Mouse (Mus musculus) olfactory bulb, adult 2 months (tissue): Measurements from ENCODE around the gene Pgrmc2. TPM values are rescaled to one million over a fixed set of nuclear protein-coding genes. Genes with fewer than 3 reads are reported as not detected.

Experiments used
- H3K27ac ChIP-seq: fragments of 200-500 bp; 2 replicates; pipeline ENCODE4 v1.5.1; 2012; ENCODE audit warnings: low read depth, low read length; ENCODE audit not compliant: insufficient read depth
- H3K4me1 ChIP-seq: fragments of 200-500 bp; 2 replicates; pipeline ENCODE4 v1.6.1; 2012; ENCODE audit warnings: low read length; ENCODE audit not compliant: control insufficient read depth, insufficient read depth
- H3K4me3 ChIP-seq: fragments of 200-500 bp; 2 replicates; pipeline ENCODE4 v1.5.1; 2012; ENCODE audit warnings: mild to moderate bottlenecking, low read depth, low read length, moderate library complexity; ENCODE audit not compliant: insufficient read depth
- CTCF ChIP-seq: fragments of 200-500 bp; IDR thresholded peaks from 2 replicates; pipeline ENCODE4 v1.5.1; 2012; ENCODE audit warnings: low read depth, mild to moderate bottlenecking, low read length, moderate library complexity; ENCODE audit not compliant: insufficient read depth
- POLR2A ChIP-seq: fragments of 200-500 bp; IDR thresholded peaks from 2 replicates; pipeline ENCODE4 v1.6.1; 2012; ENCODE audit warnings: mild to moderate bottlenecking, low read depth, low read length, moderate library complexity; ENCODE audit not compliant: insufficient read depth
- WGBS: fragments of 180-500 bp; shearing (Covaris S2); methylation state at CpG from one replicate; pipeline ENCODE4 v1.1.7; 2018; 5-methylcytosine and 5-hydroxymethylcytosine counted together
- polyA plus RNA-seq: library from polyadenylated mRNA; stranded (reverse); fragments of >200 nt; gene quantifications from 2 replicates; pipeline ENCODE4 v1.2.4, GENCODE M21; 2012; ENCODE audit warnings: low replicate concordance; ENCODE audit not compliant: missing spikeins, insufficient read depth, insufficient read length

Pgrmc2 gene
- polyA plus RNA-seq, 1 experiment, result not detected

- WGBS, result 3% methylated on average over 23 of the region's 23 CpGs
- H3K4me1 ChIP-seq, result peaks cover 2% of the 10 kb centered on the region; the same call in 1 of the 2 replicates
- no peak for TF ChIP-seq POLR2A
- no peak for TF ChIP-seq CTCF
- no peak overlapping the region for H3K27ac ChIP-seq
- H3K4me3 ChIP-seq, result peak overlapping the region; percentile 62
These were observed 1.2 kb downstream of the Pgrmc2 start for GRCm38 (mm10) chr3:41081474-41082301.

DNA sequence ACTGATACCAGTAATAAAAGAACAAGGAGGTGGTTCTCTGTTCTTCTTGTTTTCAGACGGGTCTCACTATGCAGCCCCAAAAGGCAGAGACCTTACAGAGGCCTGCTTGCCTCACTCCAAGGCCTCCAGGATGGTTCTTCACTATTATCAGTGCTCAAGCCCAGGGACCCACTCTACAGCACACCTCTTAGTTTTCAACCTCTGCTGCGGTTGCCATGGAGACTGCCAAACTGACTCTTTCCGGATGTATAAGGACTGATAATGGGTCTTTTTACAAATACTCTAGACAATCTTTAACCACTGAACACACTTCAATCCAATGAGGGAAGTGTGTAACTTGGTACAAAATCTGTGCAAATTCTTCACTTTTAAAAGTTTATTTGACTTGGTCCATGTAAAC is 2.1 kb downstream of the Pgrmc2 start:
- Histone ChIP-seq H3K4me3 (no peak overlapping the region), H3K4me1 (peaks cover 2% of the 10 kb centered on the region; the same call in 1 of the 2 replicates), H3K27ac (no peak overlapping the region)
- TF ChIP-seq CTCF (no peak), POLR2A (no peak)
- WGBS, result 40% methylated on average over 3 of the region's 3 CpGs

DNA sequence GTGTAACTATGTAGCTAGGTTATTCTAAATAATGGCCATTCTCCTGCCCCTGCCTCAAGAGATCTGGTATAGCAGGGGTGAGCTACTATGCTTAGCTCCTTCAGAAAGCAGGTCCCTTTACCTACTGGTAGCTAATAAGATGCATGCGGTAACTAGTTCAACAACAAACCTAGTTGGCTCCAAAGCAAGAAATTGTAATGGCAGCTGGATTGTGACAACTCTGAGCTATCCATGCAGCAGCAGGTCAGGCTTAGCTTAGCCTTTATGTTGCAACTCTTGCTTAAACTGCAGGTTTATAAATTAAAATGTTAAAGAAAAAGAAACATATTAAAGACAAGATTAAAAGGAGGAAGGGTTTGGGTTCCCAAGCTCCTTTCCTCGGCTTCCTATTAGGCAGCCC is 4.2 kb downstream of the Pgrmc2 start:
- TF ChIP-seq CTCF (no peak), POLR2A (no peak)
- H3K4me1 ChIP-seq, result peaks cover 2% of the 10 kb centered on the region; the same call in 1 of the 2 replicates
- H3K27ac ChIP-seq, result no peak overlapping the region
- 95% methylated on average over 2 of the region's 2 CpGs for WGBS
- H3K4me3 ChIP-seq, result no peak overlapping the region

DNA sequence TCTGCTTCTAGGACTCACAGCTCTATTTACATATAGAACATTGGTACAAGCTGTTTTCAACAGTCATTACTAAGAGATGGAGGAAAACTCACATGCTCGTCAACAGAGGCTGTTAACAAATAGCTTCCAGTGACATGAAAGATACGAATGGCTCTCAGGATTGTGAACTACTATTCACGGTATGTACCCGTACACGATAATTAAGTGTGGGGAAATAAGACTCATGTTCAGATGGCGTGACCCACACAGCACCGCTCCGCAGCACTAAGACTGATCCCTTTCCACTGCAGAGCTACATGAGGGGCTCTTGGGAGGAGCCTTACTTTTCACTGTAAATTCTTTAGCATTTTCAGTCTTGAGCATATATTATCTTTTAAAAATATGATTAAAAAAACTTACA is 7.5 kb downstream of the Pgrmc2 start:
- Histone ChIP-seq H3K4me1 (no peaks in the 10 kb centered on the region), H3K27ac (no peak overlapping the region), H3K4me3 (no peak overlapping the region)
- WGBS, result 56% methylated on average over 8 of the region's 8 CpGs
- no peak for TF ChIP-seq CTCF
- no peak for TF ChIP-seq POLR2A

GRCm38 (mm10) chr3:41070519-41070918 is 12.3 kb downstream of the Pgrmc2 start:
- no peak for TF ChIP-seq POLR2A
- no peak for TF ChIP-seq CTCF
- Histone ChIP-seq H3K4me3 (no peak overlapping the region), H3K27ac (no peak overlapping the region), H3K4me1 (no peaks in the 10 kb centered on the region)
- WGBS, result 78% methylated on average over 2 of the region's 2 CpGs

- no peak overlapping the region for H3K4me3 ChIP-seq
- TF ChIP-seq CTCF (no peak), POLR2A (no peak)
- H3K27ac ChIP-seq, result no peak overlapping the region
- WGBS, result 92% methylated on average over 2 of the region's 2 CpGs
- H3K4me1 ChIP-seq, result no peaks in the 10 kb centered on the region
These were observed 17.5 kb downstream of the Pgrmc2 start for GRCm38 (mm10) chr3:41065320-41065719.

GRCm38 (mm10) chr3:41062758-41063157 is 20.1 kb downstream of the Pgrmc2 start:
- Histone ChIP-seq H3K4me1 (no peaks in the 10 kb centered on the region), H3K27ac (no peak overlapping the region), H3K4me3 (no peak overlapping the region)
- TF ChIP-seq CTCF (no peak), POLR2A (no peak)
- WGBS, result 95% methylated on average over 2 of the region's 2 CpGs

DNA sequence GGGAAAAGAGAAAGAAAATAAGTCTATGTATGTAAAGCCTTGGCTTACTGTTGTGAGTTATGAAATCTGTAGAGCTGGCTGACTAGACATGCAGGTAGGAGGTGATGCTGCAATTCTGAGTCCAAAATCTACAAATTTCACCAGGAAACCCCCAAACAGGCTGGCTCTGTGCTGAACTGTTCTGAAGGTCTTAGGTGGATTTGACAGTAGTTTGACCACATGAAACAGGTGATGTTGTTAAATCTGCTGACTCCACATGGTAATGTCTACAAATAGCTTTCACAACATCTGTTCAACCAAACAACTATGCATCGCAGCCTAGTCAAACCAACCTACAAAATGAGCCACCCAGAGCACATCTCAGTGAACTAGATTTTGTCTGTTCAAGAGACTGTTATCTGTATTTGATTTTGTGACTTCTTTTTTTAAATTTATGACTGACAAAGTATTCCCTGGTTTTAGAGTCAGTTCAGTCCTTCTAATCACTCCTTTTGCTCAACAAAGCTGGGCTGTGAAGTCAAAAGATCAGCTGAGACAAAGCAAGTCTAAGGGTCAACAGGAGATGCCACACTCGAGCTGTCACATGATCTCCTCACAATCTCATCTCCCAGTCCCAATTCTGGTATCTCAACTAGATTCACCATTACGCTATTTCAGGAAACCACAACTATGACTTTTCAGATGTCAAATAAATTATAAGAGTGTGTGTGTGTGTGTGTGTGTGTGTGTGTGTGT is 20.8 kb downstream of the Pgrmc2 start:
- TF ChIP-seq POLR2A, result no peak
- no peak for TF ChIP-seq CTCF
- Histone ChIP-seq H3K4me3 (no peak overlapping the region), H3K27ac (no peak overlapping the region), H3K4me1 (no peaks in the 10 kb centered on the region)
- WGBS, result 92% methylated on average over 3 of the region's 3 CpGs

GRCm38 (mm10) chr3:41059249-41059648 is 23.6 kb downstream of the Pgrmc2 start:
- no peak overlapping the region for H3K27ac ChIP-seq
- whole genome bisulfite sequencing, result 85% methylated on average over 3 of the region's 3 CpGs
- no peak overlapping the region for H3K4me3 ChIP-seq
- no peak for TF ChIP-seq CTCF
- no peak for TF ChIP-seq POLR2A
- no peaks in the 10 kb centered on the region for H3K4me1 ChIP-seq
